9 mouse cellular contexts compared by ENCODE assay signal in genomic region chr4:43973526-43973981, GRCm38 (mm10). TPM values are rescaled to one million over a fixed set of nuclear protein-coding genes. Genes with fewer than 3 reads are reported as not detected.
DNase-seq lines count a peak whose midpoint lies in the region; ATAC-seq and TF ChIP-seq lines count a peak whose summit lies in the region.
"Had no signal": no experiment of that assay in that cellular context is flagged by ENCODE, and none has a peak within 500 bp of the region (broad histone marks: within the 10 kb centered on the region; RNA-seq: fewer than 3 reads in every experiment).

No protein-coding gene starts in this region.

- H3K36me3 ChIP-seq in myocyte (ENCODE audit: control insufficient read depth, insufficient read depth): peaks cover 36% of the 10 kb centered on the region
- H3K36me3 ChIP-seq: lung, embryonic 15.5 days had no signal

- TF ChIP-seq POLR2A in myocyte (IDR thresholded peaks at IDR 0.05; ENCODE audit: insufficient read length, low read depth): no peak

- H3K4me2 ChIP-seq in myocyte (ENCODE audit: low read depth): peak overlapping the region; percentile 62
- H3K4me2 ChIP-seq: lung, embryonic 15.5 days had no signal

- ATAC-seq in erythroid progenitor cell, adult 5-6 weeks (replicated peaks; ENCODE audit: low FRiP score, poor library complexity, severe bottlenecking): no peak

- no peaks in the 10 kb centered on the region for H3K27me3 ChIP-seq in myocyte (ENCODE audit: control insufficient read depth, insufficient read depth, insufficient read length)
- H3K27me3 ChIP-seq: lung, embryonic 15.5 days had no signal

- no peak overlapping the region for H3K4me3 ChIP-seq in layer of hippocampus, adult 2 months
- no peak overlapping the region for H3K4me3 ChIP-seq in myocyte
- H3K4me3 ChIP-seq: lung, embryonic 15.5 days had no signal

- H3ac ChIP-seq in myocyte (ENCODE audit: control insufficient read depth, insufficient read length): no peak overlapping the region

- DNase-seq in adrenal gland, adult (ENCODE audit: inconsistent age in 2 of 2, low spot score in 1 of 2): peak; percentile 69 to 85
- DNase-seq in adrenal gland, postnatal 4 days (ENCODE audit: low spot score in 2 of 2): no peak
- DNase-seq in spleen, adult 12 weeks (ENCODE audit: low spot score): peak; percentile 13
- DNase-seq in spleen, adult 18-20 months: no peak
- DNase-seq in gastrocnemius, adult 8-10 months (ENCODE audit: low spot score in 2 of 2): peak; percentile 54 to 60
- peak; percentile 44 to 58 for DNase-seq in layer of hippocampus, adult 2 months (ENCODE audit: low spot score in 2 of 2)

- peaks cover 34% of the 10 kb centered on the region for H3K79me2 ChIP-seq in myocyte (ENCODE audit: control insufficient read depth, insufficient read depth)

- TF ChIP-seq CTCF in layer of hippocampus, adult 2 months (conservative IDR thresholded peaks at IDR 0.05): no peak

- H3K27ac ChIP-seq in layer of hippocampus, adult 2 months: peak overlapping the region; percentile 68

TF ChIP-seq in myocyte, 11 proteins besides CTCF, POLR2A, EP300 and RAD21:
- TF ChIP-seq MYOD1 (IDR thresholded peaks at IDR 0.05; ENCODE audit: control insufficient read depth in 1 of 3, insufficient read length in 2 of 3, low read depth in 2 of 3) (no peak), USF1 (IDR thresholded peaks at IDR 0.05; ENCODE audit: low read depth) (no peak), TCF3 (IDR thresholded peaks at IDR 0.05; ENCODE audit: insufficient read length, low read depth) (no peak), MYOG (IDR thresholded peaks at IDR 0.05; ENCODE audit: control insufficient read depth in 1 of 3, insufficient read depth in 1 of 3, insufficient read length in 2 of 3, low read depth in 2 of 3) (no peak), TCF12 (IDR thresholded peaks at IDR 0.05; ENCODE audit: insufficient read depth, poor library complexity, severe bottlenecking) (no peak), POLR2AphosphoS2 (IDR thresholded peaks at IDR 0.05; ENCODE audit: insufficient read length, low read depth) (no peak), MAX (IDR thresholded peaks at IDR 0.05; ENCODE audit: low read depth) (no peak), SRF (IDR thresholded peaks at IDR 0.05; ENCODE audit: control insufficient read depth, insufficient read length, low read depth) (no peak)

RNA-seq across cellular contexts. Expression of gene Ccin, which starts 9.7 kb away (rescaled TPM):
- under 1 TPM in 1 of 2 experiments, not detected in 1; 0.20 TPM for total RNA-seq in adrenal gland, postnatal 4 days (2021)
- total RNA-seq in gastrocnemius, adult 8-10 months (2022): not detected
- total RNA-seq in layer of hippocampus, adult 2 months (2021): not detected
- 0.22 TPM for polyA plus RNA-seq in myocyte (2012; fragmentation: generic; extraction: Trizol)
- total RNA-seq in erythroid progenitor cell, adult 5-6 weeks (2015; ENCODE audit: low replicate concordance): not detected in 2 replicates
- not detected in 2 replicates for total RNA-seq in erythroid progenitor cell, adult 5-6 weeks (2017; ENCODE audit: low replicate concordance)
- polyA plus RNA-seq: lung, embryonic 15.5 days had no signal

RNA-seq across cellular contexts. Expression of gene Glipr2, which starts 16.4 kb away (rescaled TPM):
- 10 to 100 TPM; 14.6 to 18.0 TPM for total RNA-seq in adrenal gland, postnatal 4 days (2021)
- 1 to 10 TPM in 2 of 4 experiments, under 1 TPM in 2; 0.58 to 1.8 (median 1.1) TPM for total RNA-seq in gastrocnemius, adult 8-10 months (2022)
- total RNA-seq in layer of hippocampus, adult 2 months (2021): 1 to 10 TPM; 2.5 to 2.7 TPM
- polyA plus RNA-seq in myocyte (2012; fragmentation: generic; extraction: Trizol): 113 TPM
- total RNA-seq in erythroid progenitor cell, adult 5-6 weeks (2015; ENCODE audit: low replicate concordance): 9.6 and 20.2 TPM in 2 replicates
- total RNA-seq in erythroid progenitor cell, adult 5-6 weeks (2017; ENCODE audit: low replicate concordance): 10.7 and 16.8 TPM in 2 replicates

RNA-seq across cellular contexts. Expression of gene Clta, which starts 30.7 kb away (rescaled TPM):
- 100 to 1,000 TPM; 202 to 211 TPM for total RNA-seq in adrenal gland, postnatal 4 days (2021)
- 10 to 100 TPM; 41.3 to 51.1 (median 46.3) TPM for total RNA-seq in gastrocnemius, adult 8-10 months (2022)
- 100 to 1,000 TPM; 285 to 293 TPM for total RNA-seq in layer of hippocampus, adult 2 months (2021)
- polyA plus RNA-seq in myocyte (2012; fragmentation: generic; extraction: Trizol): 273 TPM
- total RNA-seq in erythroid progenitor cell, adult 5-6 weeks (2015; ENCODE audit: low replicate concordance): 151 and 166 TPM in 2 replicates
- 108 and 147 TPM in 2 replicates for total RNA-seq in erythroid progenitor cell, adult 5-6 weeks (2017; ENCODE audit: low replicate concordance)

Comparison
In these comparisons a context has a peak if more than half of its experiments do, and no peak if none do; other contexts are left out.
1. DNase-seq: peak in adrenal gland, adult (2 of 2), spleen, adult 12 weeks (single experiment), gastrocnemius, adult 8-10 months (2 of 2) and layer of hippocampus, adult 2 months (2 of 2); none in adrenal gland, postnatal 4 days (0 of 2) and spleen, adult 18-20 months (0 of 2).